Mouse (Mus musculus) cortical plate, adult 2 months (tissue): ENCODE data around the gene Git1.

Experiments
- CTCF ChIP-seq: fragments of 200-500 bp; IDR thresholded peaks from 2 replicates; pipeline ENCODE4 v1.5.1; 2011; ENCODE audit warnings: mild to moderate bottlenecking, control low read depth, low read length; ENCODE audit not compliant: insufficient read depth; ENCODE audit errors: extremely low read depth
- POLR2A ChIP-seq: fragments of 200-500 bp; IDR thresholded peaks from 2 replicates; pipeline ENCODE4 v1.6.1; 2011; ENCODE audit warnings: mild to moderate bottlenecking, low read length, control low read depth; ENCODE audit not compliant: insufficient read depth; ENCODE audit errors: extremely low read depth

DNA sequence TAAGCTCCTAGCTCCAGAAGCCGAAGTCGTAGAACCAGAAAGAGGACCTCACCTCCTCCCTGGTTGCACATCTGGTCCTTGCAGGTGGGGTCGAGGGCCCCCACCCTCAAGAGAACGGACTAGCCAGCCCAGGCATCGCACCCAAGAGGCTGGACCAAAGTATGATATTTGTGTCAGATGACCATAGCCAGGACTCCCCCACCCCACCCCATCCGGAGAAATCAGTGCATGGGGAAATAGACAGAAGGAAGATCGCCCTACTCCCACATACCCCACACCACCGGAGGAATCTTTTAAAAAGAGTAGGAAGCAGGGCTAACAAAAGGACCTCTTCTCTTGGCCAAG, 30.3 kb upstream of the Git1 start:
- TF ChIP-seq POLR2A, result no peak
- no peak for TF ChIP-seq CTCF
